Mouse (Mus musculus) right cerebral cortex, postnatal 10 days (tissue): ENCODE data around the gene Hddc2.
A peak's percentile ranks its signal among the peaks of the same experiment; 100 is the strongest.

Experiments
- DNase-seq, 2 experiments: peaks; one replicate each; pipeline ENCODE4 v3.0.0; 2021; ENCODE audit warnings: low spot score in 2 of 2

Gene Hddc2

GRCm38 (mm10) chr10:31312865-31313848 lies at the start of gene Hddc2:
TSS of gene Hddc2 (plus strand) at chr10:31313383.
- DNase-seq: peak; percentile 79

GRCm38 (mm10) chr10:31272738-31273137 lies 40.4 kb upstream of the Hddc2 start:
- DNase-seq: no peak

GRCm38 (mm10) chr10:31273171-31273570 lies 40.0 kb upstream of the Hddc2 start:
- DNase-seq: no peak

GRCm38 (mm10) chr10:31287787-31288186 lies 25.4 kb upstream of the Hddc2 start:
- DNase-seq: no peak

- no peak for DNase-seq
Observed at GRCm38 (mm10) chr10:31288697-31289390, 24.3 kb upstream of the Hddc2 start.

GRCm38 (mm10) chr10:31295705-31296104 lies 17.5 kb upstream of the Hddc2 start:
- peak; percentile 45 for DNase-seq

GRCm38 (mm10) chr10:31296458-31296857 lies 16.7 kb upstream of the Hddc2 start:
- DNase-seq: no peak

- no peak for DNase-seq
Observed at GRCm38 (mm10) chr10:31297106-31297505, 16.1 kb upstream of the Hddc2 start.

- DNase-seq: no peak
Observed at GRCm38 (mm10) chr10:31298263-31298662, 14.9 kb upstream of the Hddc2 start.

GRCm38 (mm10) chr10:31298921-31299574 lies 14.1 kb upstream of the Hddc2 start:
- peak; percentile 70 to 78 for DNase-seq

- DNase-seq: no peak
Observed at GRCm38 (mm10) chr10:31300292-31300691, 12.9 kb upstream of the Hddc2 start.

GRCm38 (mm10) chr10:31303446-31303845 lies 9.7 kb upstream of the Hddc2 start:
- no peak for DNase-seq

GRCm38 (mm10) chr10:31307024-31307598 lies 6.1 kb upstream of the Hddc2 start:
- no peak for DNase-seq

GRCm38 (mm10) chr10:31318491-31318890 lies 5.3 kb downstream of the Hddc2 start:
- no peak for DNase-seq

GRCm38 (mm10) chr10:31329436-31329835 lies 16.3 kb downstream of the Hddc2 start:
- no peak for DNase-seq

GRCm38 (mm10) chr10:31330286-31330962 lies 17.2 kb downstream of the Hddc2 start:
- no peak for DNase-seq

GRCm38 (mm10) chr10:31331225-31331775 lies 18.1 kb downstream of the Hddc2 start:
- DNase-seq: peak; percentile 58 to 63

GRCm38 (mm10) chr10:31336432-31336831 lies 23.2 kb downstream of the Hddc2 start:
- no peak for DNase-seq

GRCm38 (mm10) chr10:31346401-31346800 lies 33.2 kb downstream of the Hddc2 start:
- no peak for DNase-seq

GRCm38 (mm10) chr10:31351056-31351455 lies 37.9 kb downstream of the Hddc2 start:
- DNase-seq: no peak
